Mouse (Mus musculus) regulatory T cell (primary cell): Measurements from ENCODE around the gene Akr1c12.
"Not testable (repeated sequence)": the region's sequence is repeated elsewhere in the genome, so short reads cannot be mapped to it uniquely, and the experiment has no call there.

Source experiments
- in situ Hi-C: fragments of 300-600 bp; cut with MboI, MseI; formaldehyde crosslinking; loops from one replicate; pipeline ENCODE4 v1.15.1; 2025; ENCODE audit warnings: high pct_unique_total_duplicates

Akr1c12 gene

DNA sequence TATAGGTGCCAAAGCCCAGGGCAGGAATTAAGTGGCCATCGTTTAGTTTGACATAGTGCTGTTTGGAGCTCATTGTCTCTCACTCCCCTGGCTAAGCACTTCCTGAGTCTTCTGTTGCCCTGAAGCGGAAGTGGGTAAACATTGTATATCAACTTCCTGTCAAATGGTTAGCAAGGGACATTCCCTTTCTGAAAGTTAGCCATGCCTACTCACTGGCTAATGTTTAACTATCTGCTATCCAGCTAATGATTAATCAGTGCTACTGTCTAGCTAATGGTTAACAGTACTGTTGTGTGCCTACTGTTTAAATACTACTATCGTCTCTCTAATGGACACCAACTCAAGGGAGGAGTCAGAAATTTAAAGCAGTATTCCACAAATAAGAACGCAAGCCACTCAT is at the start of gene Akr1c12:
TSS of gene Akr1c12 (minus strand) at position 150 of the 400 bp plus-strand sequence.
- in situ Hi-C loops, result loop anchor here (10.0 kb wide), 1 partner anchor 1466 kb away; no protein-coding TSS in a partner anchor

DNA sequence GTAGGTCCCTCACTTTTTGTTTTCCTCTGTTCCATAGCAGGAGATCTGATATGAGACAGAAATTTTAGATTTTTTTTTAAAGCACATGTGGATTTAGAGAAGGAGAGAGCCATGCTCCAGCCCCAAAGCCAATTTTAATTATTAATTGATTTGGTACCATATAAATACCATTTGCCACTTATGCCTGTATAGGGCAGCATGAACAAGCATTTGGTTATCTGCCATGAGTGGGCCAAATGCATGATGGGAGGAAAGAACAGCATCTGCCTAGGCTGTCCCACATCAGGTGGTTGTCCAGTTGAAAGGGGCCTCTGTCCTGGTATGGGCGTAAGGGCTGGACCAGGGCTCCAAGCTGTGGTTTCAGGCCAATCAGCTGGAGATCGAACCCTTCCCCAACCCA is 39.5 kb upstream of the Akr1c12 start:
- in situ Hi-C loops, result no loop called here

DNA sequence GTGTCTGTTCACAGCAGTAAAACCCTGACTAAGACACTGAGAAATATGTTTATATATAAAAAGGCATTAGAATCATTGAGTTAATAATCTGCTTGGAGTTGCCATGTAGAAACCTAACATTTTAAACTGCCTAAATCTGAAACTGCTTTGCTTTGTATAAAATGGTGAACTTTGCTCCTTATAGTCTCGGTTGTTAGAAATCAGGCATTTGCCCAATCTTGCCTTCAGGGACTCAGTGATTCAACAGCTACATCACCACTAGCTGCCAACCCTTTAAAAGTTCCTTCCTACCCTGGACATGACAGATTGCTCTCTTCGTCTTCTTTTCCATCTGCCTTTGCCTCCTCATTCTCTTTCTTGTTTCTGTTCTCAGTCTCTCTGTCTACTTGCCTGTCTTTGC is 34.7 kb upstream of the Akr1c12 start:
- in situ Hi-C loops, result no loop called here

- in situ Hi-C loops, result no loop called here
Observed at GRCm38 (mm10) chr13:4304861-4305565, 25.8 kb upstream of the Akr1c12 start.

GRCm38 (mm10) chr13:4296991-4297390 is 17.8 kb upstream of the Akr1c12 start:
- in situ Hi-C loops, result no loop called here

DNA sequence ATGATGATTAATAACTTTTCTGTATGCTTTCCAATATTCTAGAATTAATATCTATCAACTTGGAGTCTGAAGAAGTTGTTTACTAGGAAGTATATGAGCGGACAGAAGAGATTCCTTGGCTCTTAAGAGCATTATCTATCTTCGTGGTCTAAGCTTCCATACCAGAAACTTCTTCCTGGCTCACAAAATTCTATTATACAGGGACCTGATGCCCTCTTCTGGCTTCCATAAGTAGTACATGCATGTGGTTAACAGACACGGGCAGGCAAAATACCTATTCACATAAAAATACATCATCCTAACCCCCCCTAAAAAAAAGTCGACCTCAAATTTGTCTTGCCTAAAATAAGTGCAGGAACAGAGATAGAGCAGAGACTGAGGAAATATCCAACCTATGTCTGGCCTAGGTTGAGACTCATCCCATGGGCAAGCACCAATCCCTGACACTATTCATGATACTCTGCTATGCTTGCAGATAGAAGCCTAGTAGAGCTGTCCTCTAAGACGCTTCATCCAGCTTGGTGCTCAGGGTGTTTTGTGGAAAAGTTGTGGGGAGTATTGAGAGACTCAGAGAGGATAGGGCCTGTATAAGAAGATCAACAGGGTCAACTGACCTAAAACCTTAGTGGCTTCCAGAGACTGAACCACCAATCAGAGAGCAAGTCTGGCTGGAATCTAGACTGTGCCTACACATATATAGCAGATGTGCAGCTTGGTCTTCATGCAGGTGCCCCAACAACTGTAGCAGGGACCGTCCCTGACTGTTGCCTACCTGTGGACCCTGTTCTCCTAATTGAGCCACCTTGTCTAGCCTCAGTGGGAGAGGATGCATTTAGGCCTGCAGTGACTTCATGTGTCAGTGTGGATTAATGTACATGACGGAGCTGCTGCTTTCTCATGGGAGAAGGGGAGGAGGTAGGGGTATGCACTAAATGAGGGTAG is 2.5 kb upstream of the Akr1c12 start:
- in situ Hi-C loops, result loop anchor here (10.0 kb wide), 1 partner anchor 147 kb away; no protein-coding TSS in a partner anchor

DNA sequence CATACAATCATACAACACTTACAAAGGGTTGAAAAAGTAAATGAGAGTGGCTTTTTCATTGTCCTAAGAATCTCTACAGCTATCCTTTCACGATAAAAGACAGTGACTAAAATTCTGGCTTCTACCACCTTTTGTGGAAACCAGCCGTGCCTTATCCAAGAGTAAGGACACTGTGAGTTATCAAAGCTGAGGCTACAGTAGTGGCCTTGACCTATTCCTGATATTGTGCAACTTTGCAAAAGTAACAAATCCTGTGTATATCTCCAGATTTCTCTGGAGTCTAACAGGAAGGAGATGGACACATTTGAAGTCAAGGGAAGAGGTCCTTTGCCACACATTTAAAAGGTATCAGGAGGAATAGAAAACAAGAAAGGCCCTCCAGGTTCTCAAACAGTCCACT is 1.7 kb downstream of the Akr1c12 start:
- in situ Hi-C loops, result loop anchor here (10.0 kb wide), 1 partner anchor 1467 kb away; no protein-coding TSS in a partner anchor

DNA sequence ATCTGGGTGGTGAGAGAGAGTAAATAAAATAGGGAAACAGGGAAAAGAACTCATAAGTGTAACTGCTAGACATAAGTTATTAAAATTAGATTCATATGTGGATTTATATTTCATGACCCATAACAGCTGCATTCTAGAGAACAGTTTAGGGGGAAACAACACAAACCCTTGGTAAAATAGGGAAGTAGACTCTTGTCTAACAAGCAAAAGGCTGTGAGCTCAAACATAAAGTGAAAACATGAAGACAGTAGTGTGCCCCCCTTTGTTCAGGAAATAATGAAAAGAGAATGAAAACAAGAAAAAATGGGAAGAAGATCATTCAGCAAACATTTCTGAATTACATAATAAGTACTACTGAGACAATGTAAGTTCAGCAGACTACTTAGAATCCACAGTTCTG is 8.4 kb downstream of the Akr1c12 start:
- in situ Hi-C loops, result loop anchor here (10.0 kb wide), 1 partner anchor 1474 kb away; no protein-coding TSS in a partner anchor

- in situ Hi-C loops, result not testable (repeated sequence)
Observed at GRCm38 (mm10) chr13:4265455-4265854, 13.8 kb downstream of the Akr1c12 start.

DNA sequence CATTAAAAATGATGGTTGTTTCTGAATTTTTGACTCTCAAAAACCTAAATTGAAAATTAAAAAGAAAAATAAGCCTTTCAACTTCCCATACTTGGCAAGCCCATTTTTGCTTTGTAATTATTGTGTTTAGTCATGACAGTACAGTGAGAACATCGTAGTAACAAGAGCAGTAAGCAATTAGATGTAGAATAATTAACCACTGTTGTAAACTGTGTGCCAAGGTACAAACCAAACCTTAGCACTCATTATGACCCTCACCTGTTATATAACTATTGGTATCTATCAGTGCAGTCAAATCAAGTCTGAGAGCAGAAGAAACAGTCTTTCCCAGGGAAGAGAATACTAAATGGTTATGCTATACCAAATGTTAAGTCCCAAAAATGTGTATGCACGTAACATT is 14.2 kb downstream of the Akr1c12 start:
- in situ Hi-C loops, result no loop called here

GRCm38 (mm10) chr13:4264612-4265011 is 14.6 kb downstream of the Akr1c12 start:
- in situ Hi-C loops, result no loop called here

- in situ Hi-C loops, result no loop called here
Observed at GRCm38 (mm10) chr13:4257349-4257748, 21.9 kb downstream of the Akr1c12 start.

GRCm38 (mm10) chr13:4256894-4257293 is 22.3 kb downstream of the Akr1c12 start:
- in situ Hi-C loops, result not testable (repeated sequence)

DNA sequence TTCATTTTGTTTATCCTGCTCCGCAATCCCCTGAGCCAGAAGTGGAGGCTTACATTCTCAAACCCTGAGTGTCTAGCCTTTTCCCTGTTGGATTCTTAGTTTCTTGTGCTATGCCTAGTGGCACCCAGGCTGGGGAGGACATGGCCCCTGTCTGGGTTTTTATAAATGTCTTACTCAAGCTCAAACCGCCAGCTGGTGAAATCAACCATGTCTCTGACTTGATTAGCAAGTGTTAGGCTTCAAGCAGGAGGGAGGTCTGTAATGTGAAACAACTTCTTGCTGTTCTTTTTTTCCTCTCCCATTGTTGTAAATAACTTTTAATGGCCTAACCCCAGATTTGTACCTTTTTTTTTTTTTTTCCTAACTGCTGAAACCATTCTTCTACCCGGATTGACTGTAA is 29.9 kb downstream of the Akr1c12 start:
- in situ Hi-C loops, result no loop called here

GRCm38 (mm10) chr13:4244861-4245559 is 34.2 kb downstream of the Akr1c12 start:
- in situ Hi-C loops, result no loop called here

DNA sequence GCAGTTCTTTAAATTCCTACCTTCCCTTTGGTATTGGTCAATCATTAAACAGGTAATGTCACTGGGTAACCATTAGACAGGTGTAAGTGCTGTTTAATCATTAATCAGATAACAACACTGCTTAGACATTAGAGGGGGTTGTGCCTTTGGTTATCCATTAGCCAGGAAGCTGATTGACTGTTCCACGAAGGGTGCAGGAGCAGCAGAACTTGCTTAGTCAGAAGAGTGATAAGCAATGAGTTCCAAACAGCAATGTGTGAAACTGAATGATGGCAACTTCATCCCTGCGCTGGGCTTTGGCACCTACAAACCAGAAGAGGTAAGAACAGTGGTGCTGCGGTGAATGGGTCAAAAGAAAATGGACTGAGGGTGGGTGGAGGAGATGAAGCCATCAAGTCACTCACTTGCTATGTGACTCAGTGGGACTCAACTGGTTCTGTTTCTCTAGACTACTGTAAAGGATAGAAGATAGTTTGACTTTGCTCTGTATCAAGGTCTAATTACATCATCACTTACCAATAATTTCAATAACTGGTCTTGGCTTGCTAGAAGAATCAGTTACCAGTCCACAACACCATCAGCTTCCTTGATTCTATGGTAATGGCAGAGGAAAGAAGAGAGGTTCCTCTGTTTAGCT is 45.6 kb downstream of the Akr1c12 start:
- in situ Hi-C loops, result no loop called here

GRCm38 (mm10) chr13:4233135-4233534 is 46.1 kb downstream of the Akr1c12 start:
- in situ Hi-C loops, result no loop called here

- in situ Hi-C loops, result no loop called here
Observed at GRCm38 (mm10) chr13:4230841-4231623, 48.2 kb downstream of the Akr1c12 start.

GRCm38 (mm10) chr13:4228441-4228840 is 50.8 kb downstream of the Akr1c12 start, which contains the start of gene Akr1c19:
Akr1c19 (plus strand) TSS chr13:4228700.
- in situ Hi-C loops, result no loop called here
